Mouse (Mus musculus): ENCODE results near the gene Camk1.

Camk1 gene

GRCm38 (mm10) chr6:113306322-113306985 is 37.3 kb downstream of the Camk1 start:
- peak; percentile 99 for DNase-seq (ENCODE audit: low spot score)

- DNase-seq (ENCODE audit: low spot score): no peak
These were observed 41.5 kb downstream of the Camk1 start for GRCm38 (mm10) chr6:113302258-113302657.

GRCm38 (mm10) chr6:113301350-113301749 is 42.4 kb downstream of the Camk1 start:
- DNase-seq (ENCODE audit: low spot score): no peak

- no peak for DNase-seq (ENCODE audit: low spot score)
These were observed 47.1 kb downstream of the Camk1 start for GRCm38 (mm10) chr6:113296639-113297038.

- DNase-seq (ENCODE audit: low spot score): no peak
These were observed 47.7 kb downstream of the Camk1 start for GRCm38 (mm10) chr6:113296046-113296445.

GRCm38 (mm10) chr6:113292938-113293337 is 50.8 kb downstream of the Camk1 start:
- no peak for DNase-seq (ENCODE audit: low spot score)

GRCm38 (mm10) chr6:113290346-113290745 is 53.4 kb downstream of the Camk1 start:
- DNase-seq (ENCODE audit: low spot score): no peak

GRCm38 (mm10) chr6:113289346-113289745 is 54.4 kb downstream of the Camk1 start:
- no peak for DNase-seq (ENCODE audit: low spot score)

- no peak for DNase-seq (ENCODE audit: low spot score)
These were observed 56.5 kb downstream of the Camk1 start for GRCm38 (mm10) chr6:113287236-113287635.

GRCm38 (mm10) chr6:113286316-113286715 is 57.5 kb downstream of the Camk1 start:
- DNase-seq (ENCODE audit: low spot score): no peak

- no peak for DNase-seq (ENCODE audit: low spot score)
These were observed 58.9 kb downstream of the Camk1 start for GRCm38 (mm10) chr6:113284931-113285330.

Data from testis, postnatal 14 days (tissue).